Mouse (Mus musculus): Measurements from ENCODE around the gene Olfr56.
"Not testable (repeated sequence)": the region's sequence is repeated elsewhere in the genome, so short reads cannot be mapped to it uniquely, and the experiment has no call there.

GRCm38 (mm10) chr11:48974686-48975085 lies 4.0 kb upstream of the Olfr56 start:
- TF ChIP-seq GATA1, TAL1 (IDR thresholded peaks at IDR 0.05; ENCODE audit: low read length): not testable (repeated sequence)
